Mouse (Mus musculus) liver, embryonic 14.5 days (tissue): ENCODE data around the gene Hoxd3.

ENCODE experiments used
- CTCF ChIP-seq: IDR thresholded peaks from 2 replicates; pipeline ENCODE4 v1.5.1; 2016; ENCODE audit warnings: antibody characterized with exemption, low read depth, control low read depth
- EP300 ChIP-seq: IDR thresholded peaks from 2 replicates; pipeline ENCODE4 v1.6.1; 2016; ENCODE audit warnings: antibody characterized with exemption, low read depth

GRCm38 (mm10) chr2:74714881-74715280 is 3.2 kb downstream of the Hoxd3 start:
- TF ChIP-seq CTCF (no peak), EP300 (no peak)
